Mouse (Mus musculus): ENCODE measurements around the gene Xbp1.

Xbp1 gene

DNA sequence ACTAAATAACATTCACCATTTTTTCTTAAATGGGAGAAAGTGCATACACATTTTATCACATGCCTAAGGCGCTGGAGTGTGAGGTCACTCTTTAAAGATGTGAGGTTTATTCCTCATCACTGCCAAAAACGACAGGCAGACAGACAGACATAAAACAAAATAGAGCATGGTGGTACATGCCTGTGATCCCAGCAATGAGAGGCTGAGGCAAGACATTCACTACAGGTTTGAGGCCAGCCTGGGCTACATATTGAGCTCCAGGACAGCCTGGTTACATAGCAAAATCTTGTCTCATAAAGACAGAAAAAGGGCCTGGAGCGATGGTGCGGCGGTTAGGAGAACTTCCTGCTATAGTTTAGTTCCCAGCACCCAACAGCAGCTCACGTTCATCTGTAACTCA, 5.3 kb upstream of the Xbp1 start:
- Histone ChIP-seq H3K27me3 (ENCODE audit: control insufficient read depth, insufficient read depth, low read length, poor library complexity, severe bottlenecking) (no peaks in the 10 kb centered on the region), H3K36me3 (ENCODE audit: control insufficient read depth, insufficient read depth, low read length, poor library complexity, severe bottlenecking) (no peaks in the 10 kb centered on the region)
- no peak for DNase-seq (ENCODE audit: low read depth, low spot score)

DNA sequence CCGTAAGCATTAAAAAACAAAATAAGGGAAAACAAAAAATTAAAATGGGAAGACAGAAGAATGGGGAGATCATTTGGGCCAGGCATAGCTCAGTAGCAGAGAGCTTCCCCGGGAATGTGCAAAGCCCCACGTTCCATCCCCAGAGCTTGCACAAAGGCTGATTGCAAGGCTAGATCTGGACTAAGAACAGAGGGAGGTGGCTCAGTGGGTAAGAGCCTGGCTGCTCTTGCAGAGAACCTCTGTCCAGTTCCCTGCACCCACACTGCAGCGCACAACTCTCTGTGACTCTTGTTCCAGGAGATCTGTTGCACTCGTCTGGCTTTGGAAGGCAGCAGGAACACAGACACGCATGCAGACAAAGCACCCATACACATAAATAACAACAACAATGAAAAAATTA, 4.8 kb upstream of the Xbp1 start:
- no peaks in the 10 kb centered on the region for H3K27me3 ChIP-seq (ENCODE audit: control insufficient read depth, insufficient read depth, low read length, poor library complexity, severe bottlenecking)
- no peaks in the 10 kb centered on the region for H3K36me3 ChIP-seq (ENCODE audit: control insufficient read depth, insufficient read depth, low read length, poor library complexity, severe bottlenecking)
- DNase-seq (ENCODE audit: low read depth, low spot score): no peak

DNA sequence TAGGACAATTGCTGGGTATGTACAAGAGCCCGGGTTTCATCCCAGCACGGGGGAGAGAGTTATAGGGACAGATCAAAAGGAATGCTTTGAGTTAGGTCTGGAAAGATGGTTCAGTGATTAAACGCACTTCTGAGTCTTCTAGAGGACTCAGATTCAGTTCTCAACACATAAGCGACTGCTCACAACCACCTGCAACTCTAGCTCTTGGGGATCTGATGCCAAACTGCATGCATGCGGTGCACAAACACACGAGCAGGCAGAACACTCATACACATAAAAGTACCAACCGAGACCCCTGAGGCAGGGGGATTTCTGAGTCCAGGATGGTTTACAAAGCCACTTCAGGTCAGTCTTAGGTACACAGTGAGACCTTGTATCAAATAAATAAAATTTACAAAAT, 4.3 kb upstream of the Xbp1 start:
- no peaks in the 10 kb centered on the region for H3K27me3 ChIP-seq (ENCODE audit: control insufficient read depth, insufficient read depth, low read length, poor library complexity, severe bottlenecking)
- H3K36me3 ChIP-seq (ENCODE audit: control insufficient read depth, insufficient read depth, low read length, poor library complexity, severe bottlenecking): no peaks in the 10 kb centered on the region
- no peak for DNase-seq (ENCODE audit: low read depth, low spot score)

DNA sequence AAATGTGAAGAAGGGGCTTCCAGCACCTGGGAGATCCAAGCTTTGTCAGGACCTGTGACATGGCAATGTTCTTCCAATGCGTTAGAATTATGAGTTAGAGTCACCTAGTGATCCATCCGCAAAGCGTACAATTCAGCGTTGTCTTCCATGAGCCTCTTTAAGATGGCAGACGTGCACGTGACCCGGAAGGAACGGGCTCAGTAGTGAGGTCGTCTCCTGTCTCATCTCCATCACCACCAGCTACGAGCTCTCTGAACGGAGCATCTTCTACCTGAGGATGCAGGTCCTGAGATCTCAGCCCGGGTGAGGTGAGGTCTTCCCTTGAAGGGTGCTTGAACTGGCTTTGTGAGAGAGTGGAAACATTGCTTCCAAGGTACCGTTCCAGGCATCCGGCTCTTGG, 3.8 kb upstream of the Xbp1 start:
- H3K27me3 ChIP-seq (ENCODE audit: control insufficient read depth, insufficient read depth, low read length, poor library complexity, severe bottlenecking): no peaks in the 10 kb centered on the region

DNA sequence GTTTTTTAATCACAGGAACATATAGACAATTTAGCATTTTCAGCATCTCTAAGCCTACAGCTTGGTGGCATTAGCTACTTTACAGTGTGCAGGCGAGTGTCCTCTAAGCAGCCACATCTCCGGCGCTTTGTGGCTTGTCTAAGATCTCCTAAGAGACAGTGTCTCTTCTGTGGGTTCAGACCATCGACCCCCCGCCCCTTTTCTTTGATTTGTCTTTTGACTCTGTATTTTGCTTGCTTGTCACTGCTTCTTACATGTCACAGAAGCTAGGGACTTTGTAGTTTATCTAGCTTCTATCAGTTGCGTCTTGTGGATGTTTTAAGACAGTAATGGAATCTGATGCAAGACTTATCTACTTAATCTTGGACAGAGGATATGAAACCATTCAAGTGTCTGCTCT, 3.1 kb upstream of the Xbp1 start:
- no peaks in the 10 kb centered on the region for H3K27me3 ChIP-seq (ENCODE audit: control insufficient read depth, insufficient read depth, low read length, poor library complexity, severe bottlenecking)
- DNase-seq (ENCODE audit: low read depth, low spot score): no peak
- no peaks in the 10 kb centered on the region for H3K36me3 ChIP-seq (ENCODE audit: control insufficient read depth, insufficient read depth, low read length, poor library complexity, severe bottlenecking)

More for the DNA sequence above, 3.8 kb upstream of the Xbp1 start:
- no peaks in the 10 kb centered on the region for H3K36me3 ChIP-seq (ENCODE audit: control insufficient read depth, insufficient read depth, low read length, poor library complexity, severe bottlenecking)
- no peak for DNase-seq (ENCODE audit: low read depth, low spot score)

DNA sequence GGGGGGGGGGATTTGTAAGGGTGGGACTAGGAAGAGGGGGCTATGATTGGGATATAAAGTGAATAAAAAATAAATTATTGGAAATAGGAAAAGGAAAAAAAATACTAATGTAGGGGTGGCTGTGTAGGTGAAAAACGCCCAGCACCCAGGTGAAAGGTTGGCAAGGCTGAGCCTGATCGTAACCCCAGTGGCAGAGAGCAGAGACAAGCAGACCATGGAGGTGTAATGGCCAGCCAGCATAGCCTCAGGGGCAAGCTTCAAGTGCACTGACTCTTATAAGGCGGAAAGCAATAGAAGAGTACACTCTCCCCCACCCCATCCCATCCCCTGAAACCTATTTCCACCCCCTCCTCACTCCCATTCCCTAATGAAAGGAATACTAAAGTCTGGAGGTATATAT, 778 bp upstream of the Xbp1 start:
- no peak for DNase-seq (ENCODE audit: low read depth, low spot score)
- Histone ChIP-seq H3K36me3 (ENCODE audit: control insufficient read depth, insufficient read depth, low read length, poor library complexity, severe bottlenecking) (no peaks in the 10 kb centered on the region; the same call in none of the 2 replicates), H3K27me3 (ENCODE audit: control insufficient read depth, insufficient read depth, low read length, poor library complexity, severe bottlenecking) (no peaks in the 10 kb centered on the region)

DNA sequence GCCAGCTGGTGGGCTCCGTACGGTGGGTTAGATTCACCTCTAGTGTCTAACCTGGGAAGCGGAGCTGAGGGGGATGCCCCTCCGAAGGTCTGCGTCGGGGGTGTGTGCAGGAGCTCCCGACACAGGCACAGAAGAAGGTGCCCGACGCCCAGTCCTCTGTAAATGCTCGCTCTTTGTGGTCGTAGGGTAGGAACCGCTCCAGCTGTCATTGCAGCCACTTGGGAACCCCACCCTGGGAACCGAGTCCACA, 732 bp downstream of the Xbp1 start:
- no peak for DNase-seq (ENCODE audit: low read depth, low spot score)
- peaks cover 2% of the 10 kb centered on the region for H3K36me3 ChIP-seq (ENCODE audit: control insufficient read depth, insufficient read depth, low read length, poor library complexity, severe bottlenecking)
- H3K27me3 ChIP-seq (ENCODE audit: control insufficient read depth, insufficient read depth, low read length, poor library complexity, severe bottlenecking): no peaks in the 10 kb centered on the region

DNA sequence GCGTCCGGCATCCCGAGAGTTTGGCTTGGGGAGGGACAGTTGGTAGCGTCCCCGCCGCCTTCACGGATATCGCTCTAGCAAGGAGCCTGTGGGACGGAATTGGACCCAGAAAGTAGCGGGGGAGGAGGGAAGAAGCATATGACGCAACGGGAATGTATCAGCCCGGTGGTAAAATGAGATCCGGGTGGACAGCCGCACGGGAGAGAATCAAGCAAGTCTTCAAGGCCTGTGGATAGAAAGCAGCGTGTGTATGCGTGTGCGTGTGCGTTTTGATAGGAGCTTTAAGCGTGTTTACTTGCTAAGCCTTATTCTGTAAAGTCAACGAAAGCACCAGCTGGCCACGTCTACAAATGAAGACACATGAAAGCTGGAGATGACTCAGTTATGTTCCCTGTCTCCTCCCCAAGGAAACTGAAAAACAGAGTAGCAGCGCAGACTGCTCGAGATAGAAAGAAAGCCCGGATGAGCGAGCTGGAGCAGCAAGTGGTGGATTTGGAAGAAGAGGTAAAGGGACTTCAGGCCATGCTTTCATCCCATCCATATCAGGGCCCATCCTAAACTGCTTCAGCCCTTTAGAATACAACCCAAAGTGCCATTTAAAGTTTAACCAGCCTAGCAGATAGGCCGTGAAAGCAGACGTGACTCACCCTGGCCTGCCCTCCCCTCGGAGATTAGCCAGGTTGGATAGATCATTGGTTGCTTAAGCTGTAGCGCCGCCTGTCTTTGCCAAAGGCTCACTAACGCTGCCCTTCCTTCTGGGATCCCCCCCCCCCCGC, 1.2 kb downstream of the Xbp1 start:
- Histone ChIP-seq H3K27me3 (ENCODE audit: control insufficient read depth, insufficient read depth, low read length, poor library complexity, severe bottlenecking) (no peaks in the 10 kb centered on the region), H3K36me3 (ENCODE audit: control insufficient read depth, insufficient read depth, low read length, poor library complexity, severe bottlenecking) (peaks cover 4% of the 10 kb centered on the region)
- DNase-seq (ENCODE audit: low read depth, low spot score): peak; percentile 76

DNA sequence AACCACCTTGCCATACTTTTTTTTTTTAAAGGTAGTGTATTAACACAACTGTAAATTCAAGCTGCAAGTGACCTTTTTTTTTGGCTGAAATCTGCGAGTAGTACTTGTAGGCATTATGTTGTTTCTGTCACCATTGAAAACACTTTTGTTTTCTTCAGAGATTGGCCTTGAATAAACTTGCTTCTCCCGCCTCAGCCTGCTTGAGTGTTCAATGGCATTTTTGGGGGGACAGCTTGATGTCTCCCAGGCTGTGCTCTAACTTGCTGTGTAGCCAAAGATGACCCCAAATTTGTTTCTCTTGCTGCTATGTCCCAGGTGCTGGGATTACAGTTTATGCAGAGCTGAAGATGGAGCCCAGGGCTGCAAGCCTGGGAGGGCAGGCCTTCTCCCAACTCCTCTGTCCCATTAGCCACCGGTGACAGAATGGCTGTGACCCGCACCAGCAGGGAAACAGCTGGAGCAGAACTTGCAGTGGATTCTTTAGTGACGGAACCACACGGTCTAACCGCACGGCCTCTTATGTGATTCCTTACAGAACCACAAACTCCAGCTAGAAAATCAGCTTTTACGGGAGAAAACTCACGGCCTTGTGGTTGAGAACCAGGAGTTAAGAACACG, 2.4 kb downstream of the Xbp1 start:
- peaks cover 4% of the 10 kb centered on the region for H3K36me3 ChIP-seq (ENCODE audit: control insufficient read depth, insufficient read depth, low read length, poor library complexity, severe bottlenecking)
- no peaks in the 10 kb centered on the region for H3K27me3 ChIP-seq (ENCODE audit: control insufficient read depth, insufficient read depth, low read length, poor library complexity, severe bottlenecking)
- no peak for DNase-seq (ENCODE audit: low read depth, low spot score)

DNA sequence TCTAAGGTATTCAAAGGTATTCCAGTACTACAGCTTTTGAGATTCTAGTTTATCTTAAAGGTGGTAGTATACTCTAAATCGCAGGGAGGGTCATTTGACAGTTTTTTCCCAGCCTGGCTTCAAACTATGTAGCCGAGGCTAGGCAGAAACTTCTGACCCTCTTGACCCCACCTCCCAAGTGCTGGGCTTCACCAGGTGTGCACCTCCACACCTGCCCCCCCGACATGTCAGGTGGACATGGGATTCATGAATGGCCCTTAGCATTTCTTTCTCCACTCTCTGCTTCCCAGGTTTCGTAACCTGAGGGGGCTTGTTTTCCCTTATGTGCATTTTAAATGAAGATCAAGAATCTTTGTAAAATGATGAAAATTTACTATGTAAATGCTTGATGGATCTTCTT, 5.0 kb downstream of the Xbp1 start:
- no peak for DNase-seq (ENCODE audit: low read depth, low spot score)
- Histone ChIP-seq H3K36me3 (ENCODE audit: control insufficient read depth, insufficient read depth, low read length, poor library complexity, severe bottlenecking) (peaks cover 8% of the 10 kb centered on the region), H3K27me3 (ENCODE audit: control insufficient read depth, insufficient read depth, low read length, poor library complexity, severe bottlenecking) (no peaks in the 10 kb centered on the region)

DNA sequence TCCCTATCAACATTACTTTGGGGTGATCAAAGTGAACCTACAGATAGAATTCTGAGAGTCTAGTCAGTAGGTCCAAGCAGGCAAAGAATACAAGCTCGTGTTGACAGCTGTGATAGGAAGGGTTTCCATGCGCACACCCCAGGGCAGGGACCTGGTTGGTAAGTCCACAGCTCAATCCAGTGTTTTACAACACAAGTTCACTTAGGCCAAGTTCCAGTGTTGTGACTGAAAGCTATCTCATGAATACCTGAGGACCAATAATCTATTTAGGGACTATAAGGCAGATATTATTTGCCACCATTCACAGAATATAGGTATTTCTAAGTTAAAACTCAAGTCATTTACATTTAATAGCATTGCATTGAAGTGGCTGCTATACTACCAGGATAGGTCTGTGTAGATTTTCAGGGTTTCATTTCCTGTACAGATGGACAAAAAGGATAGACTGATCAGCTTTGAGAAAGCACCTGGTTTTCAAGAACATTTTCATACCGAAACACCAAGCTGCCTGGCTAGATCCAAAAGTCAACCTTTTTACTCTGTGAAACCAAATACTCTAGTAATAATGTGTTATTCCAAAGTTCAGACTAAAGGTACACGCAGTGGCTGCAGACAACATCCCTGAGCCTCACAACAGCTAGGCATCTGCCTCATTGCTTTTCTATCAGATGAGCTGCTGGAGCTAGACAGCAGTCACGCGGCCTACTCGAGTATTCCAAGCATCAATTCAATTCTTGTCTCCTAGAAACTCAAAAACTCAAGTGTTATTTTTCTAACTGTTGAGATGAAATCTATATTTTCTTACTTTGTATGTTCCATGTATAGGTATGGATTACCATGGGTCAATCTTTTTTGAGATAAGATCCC, 6.3 kb downstream of the Xbp1 start:
- H3K36me3 ChIP-seq (ENCODE audit: control insufficient read depth, insufficient read depth, low read length, poor library complexity, severe bottlenecking): peaks cover 8% of the 10 kb centered on the region
- no peak for DNase-seq (ENCODE audit: low read depth, low spot score)

DNA sequence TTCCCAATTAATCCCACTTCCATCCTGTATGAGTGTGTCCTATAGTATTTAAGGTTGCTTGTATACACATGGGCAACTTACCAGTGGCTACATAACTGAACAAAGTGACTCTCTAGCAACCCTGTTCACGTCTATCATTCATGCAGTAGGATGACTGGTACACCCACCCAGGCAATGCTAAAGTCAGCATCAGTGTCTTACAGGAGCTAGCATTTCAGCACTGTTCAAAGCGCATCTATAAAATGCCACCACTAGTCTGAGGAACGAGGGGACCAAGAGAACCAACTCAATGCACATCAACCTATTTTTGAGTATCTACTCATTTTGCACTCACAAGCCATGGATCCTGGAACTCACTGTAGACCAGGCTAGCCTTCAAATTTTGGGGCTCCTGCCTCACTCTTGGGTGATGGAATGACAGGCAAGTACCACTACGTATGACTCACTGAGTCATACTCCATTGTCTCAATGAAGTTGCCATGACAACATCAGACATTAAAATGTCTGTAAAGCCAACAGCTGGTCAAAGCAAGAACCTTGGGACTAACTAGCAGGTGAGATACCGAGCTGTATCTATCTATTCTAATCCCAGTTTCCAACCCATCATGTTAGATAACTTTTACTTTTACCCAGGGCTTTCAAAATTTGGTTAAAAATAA, 7.5 kb downstream of the Xbp1 start:
- no peak for DNase-seq (ENCODE audit: low read depth, low spot score)
- Histone ChIP-seq H3K27me3 (ENCODE audit: control insufficient read depth, insufficient read depth, low read length, poor library complexity, severe bottlenecking) (no peaks in the 10 kb centered on the region), H3K36me3 (ENCODE audit: control insufficient read depth, insufficient read depth, low read length, poor library complexity, severe bottlenecking) (peaks cover 10% of the 10 kb centered on the region)

More for the DNA sequence above, 6.3 kb downstream of the Xbp1 start:
- H3K27me3 ChIP-seq (ENCODE audit: control insufficient read depth, insufficient read depth, low read length, poor library complexity, severe bottlenecking): no peaks in the 10 kb centered on the region

DNA sequence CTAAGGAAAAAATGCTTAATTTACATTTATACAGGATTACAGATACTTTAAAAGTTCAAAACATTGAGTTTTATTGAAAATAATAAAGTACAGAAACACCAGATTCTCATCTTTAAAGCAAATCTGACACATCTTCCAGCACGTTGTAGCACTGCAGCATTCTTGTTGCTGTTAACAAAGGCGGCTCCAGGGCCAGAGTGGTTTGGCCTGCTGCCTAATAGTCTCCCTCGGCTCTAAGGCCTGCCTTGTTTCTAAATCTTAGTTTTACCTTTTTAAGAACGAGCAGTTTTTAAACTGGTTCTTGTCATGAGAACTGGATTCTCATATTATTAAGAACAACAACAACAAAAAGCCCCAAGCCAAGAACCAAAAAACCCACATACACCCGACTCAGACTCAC, 8.4 kb downstream of the Xbp1 start:
- Histone ChIP-seq H3K27me3 (ENCODE audit: control insufficient read depth, insufficient read depth, low read length, poor library complexity, severe bottlenecking) (no peaks in the 10 kb centered on the region), H3K36me3 (ENCODE audit: control insufficient read depth, insufficient read depth, low read length, poor library complexity, severe bottlenecking) (peaks cover 12% of the 10 kb centered on the region)
- no peak for DNase-seq (ENCODE audit: low read depth, low spot score)

DNA sequence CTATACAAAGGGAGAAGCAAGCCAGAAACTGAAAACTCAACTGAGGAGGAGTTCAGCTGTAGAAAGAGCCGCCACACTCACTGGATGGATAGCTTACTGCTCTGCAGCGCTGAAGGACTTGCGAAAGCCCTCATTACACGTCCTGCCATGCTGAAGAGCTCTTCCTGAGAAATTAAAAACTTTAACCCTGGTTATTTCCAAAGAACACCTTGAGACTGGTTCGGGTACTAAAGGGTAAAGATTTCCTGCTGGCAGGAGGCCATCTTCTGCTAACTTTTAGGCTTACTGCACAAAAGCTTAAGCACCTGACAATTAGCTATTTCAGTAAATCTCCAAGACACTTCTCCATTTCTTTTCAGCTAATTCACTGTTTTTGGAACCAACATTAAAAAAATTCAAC, 9.7 kb downstream of the Xbp1 start:
- peaks cover 15% of the 10 kb centered on the region for H3K36me3 ChIP-seq (ENCODE audit: control insufficient read depth, insufficient read depth, low read length, poor library complexity, severe bottlenecking)
- DNase-seq (ENCODE audit: low read depth, low spot score): no peak
- no peaks in the 10 kb centered on the region for H3K27me3 ChIP-seq (ENCODE audit: control insufficient read depth, insufficient read depth, low read length, poor library complexity, severe bottlenecking)

DNA sequence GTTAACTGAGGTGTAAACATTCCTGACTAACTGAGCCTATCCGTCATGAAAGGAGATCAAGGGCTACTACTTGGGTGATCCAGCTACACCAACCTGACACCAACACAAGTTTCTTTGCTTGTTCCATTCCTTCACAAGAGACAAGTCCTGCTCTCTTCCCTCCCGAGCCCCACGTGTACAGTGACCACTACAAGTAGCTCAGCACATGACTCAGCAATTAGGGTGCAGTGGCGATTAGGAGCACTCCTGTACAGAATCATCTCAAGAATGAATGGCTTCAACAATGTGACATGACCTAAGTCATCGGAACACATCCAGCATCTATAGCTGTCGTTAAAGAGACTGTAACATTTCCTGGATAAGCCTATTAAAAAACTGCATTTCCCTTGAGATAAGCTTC, 10.3 kb downstream of the Xbp1 start:
- Histone ChIP-seq H3K27me3 (ENCODE audit: control insufficient read depth, insufficient read depth, low read length, poor library complexity, severe bottlenecking) (no peaks in the 10 kb centered on the region), H3K36me3 (ENCODE audit: control insufficient read depth, insufficient read depth, low read length, poor library complexity, severe bottlenecking) (peaks cover 13% of the 10 kb centered on the region)
- DNase-seq (ENCODE audit: low read depth, low spot score): no peak
